Mouse (Mus musculus): ENCODE data around the gene Mtcl1. TPM values are rescaled to one million over a fixed set of nuclear protein-coding genes. Genes with fewer than 3 reads are reported as not detected.
A peak's percentile ranks its signal among the peaks of the same experiment; 100 is the strongest.

The Mtcl1 gene
- total RNA-seq, 2 experiments from 2014 or later: 7.6 to 9.2 TPM

DNA sequence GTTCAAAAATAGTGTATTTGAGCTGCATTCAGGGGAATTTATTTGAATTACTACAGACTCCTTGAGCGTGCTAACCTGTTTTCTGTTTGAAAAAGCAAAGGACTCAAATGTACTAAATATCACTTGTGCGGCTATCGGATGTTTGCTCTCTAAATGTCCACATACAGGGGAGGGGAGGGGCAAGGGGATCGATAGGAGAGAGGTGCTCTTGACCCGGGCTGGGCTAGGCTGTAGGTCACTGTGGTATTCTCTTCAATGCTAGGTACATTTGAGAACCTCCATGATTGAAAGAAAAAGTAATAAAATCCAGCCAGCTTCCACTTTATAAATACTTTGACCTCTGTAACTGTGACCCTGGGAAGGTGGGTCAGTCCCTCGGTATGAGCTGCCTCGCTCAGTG lies 33.1 kb downstream of the Mtcl1 start:
- intact Hi-C loops (cut with DNase I; ENCODE audit: low total_unique reads): no loop called here
- DNase-seq: no peak

DNA sequence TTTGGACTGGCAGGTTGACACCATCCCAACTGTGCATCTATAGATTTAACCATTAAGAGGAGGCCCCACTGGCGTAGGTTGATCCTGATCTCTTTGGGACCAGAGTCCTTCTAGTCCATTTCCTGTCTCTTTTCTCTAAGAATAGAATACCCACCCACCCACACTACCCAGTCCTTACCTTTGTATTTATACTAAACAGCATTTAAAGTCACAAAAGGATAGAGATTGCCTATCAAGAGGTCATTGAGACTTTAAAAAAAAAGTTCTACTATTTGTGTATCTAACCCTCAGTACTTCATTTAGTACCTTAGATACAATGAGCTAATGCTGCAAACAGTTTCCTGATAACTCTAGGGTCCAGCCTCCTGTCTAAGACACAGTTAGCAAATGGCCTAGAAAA lies 35.2 kb downstream of the Mtcl1 start:
- intact Hi-C loops (cut with DNase I; ENCODE audit: low total_unique reads): no loop called here
- no peak for DNase-seq

DNA sequence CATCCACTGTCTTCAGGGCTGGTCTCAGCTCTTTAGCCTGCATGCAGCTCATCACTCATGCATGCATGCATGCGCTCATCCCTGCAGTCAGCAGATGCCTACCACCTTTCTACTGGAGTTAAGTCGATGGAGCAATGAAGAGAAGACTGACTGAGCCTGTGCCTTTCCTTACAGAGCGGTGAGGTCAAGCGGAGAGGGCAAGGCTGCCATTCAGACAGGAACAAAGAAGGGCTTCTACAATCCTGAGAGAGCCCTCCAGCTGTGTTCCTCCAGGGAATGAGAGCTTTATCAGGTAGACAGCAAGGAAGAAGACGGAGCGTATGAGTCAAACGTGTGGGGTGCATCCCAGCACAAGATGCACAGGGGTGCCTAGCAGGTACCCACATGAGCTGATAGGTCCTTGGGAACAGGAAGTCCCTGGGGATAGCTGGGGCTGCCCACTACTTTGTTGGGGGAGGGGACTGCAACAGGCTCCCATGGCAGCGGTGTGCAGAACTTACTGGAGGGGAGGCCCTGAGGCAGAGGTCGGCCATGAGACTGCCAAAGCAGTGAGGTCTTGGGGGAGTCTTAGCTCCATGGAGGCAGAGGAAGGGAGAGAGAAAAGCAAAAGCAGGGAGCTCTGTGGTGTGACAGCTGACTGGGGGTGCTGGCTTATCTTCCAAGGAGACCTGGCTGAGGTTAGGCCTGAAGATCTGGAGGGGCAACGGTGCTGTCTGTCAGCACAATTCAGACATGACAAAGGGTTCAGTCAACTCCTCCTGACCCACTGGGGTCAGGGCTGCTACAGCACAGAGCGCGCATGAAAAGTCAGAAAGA lies 37.2 kb downstream of the Mtcl1 start:
- intact Hi-C loops (cut with DNase I; ENCODE audit: low total_unique reads): no loop called here
- DNase-seq: no peak

DNA sequence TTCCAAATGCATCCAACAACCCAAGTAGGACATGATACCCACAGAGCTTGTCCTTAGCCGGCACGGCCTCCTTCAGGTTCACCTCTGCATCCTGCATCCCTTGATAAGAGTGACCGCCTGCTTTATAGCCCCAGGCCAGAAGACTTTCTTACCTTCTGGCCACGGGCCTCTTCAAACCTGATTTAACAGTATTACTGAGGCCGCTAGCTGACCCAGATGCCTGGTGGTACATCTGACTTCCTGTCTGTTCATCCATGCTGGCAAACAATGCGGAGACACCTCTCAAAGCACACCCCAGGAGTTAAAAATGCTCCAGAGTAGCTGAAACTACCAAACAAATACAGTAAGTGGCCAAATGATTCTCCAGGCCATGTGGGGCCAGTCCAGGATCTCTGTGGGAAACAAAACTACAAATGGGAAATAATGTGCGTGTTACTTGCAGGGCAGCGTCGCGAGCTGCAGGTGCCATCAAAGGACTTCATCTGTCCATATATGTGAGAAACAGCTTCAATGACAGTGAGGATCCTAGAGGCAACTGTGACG lies 38.6 kb downstream of the Mtcl1 start:
- intact Hi-C loops (cut with DNase I; ENCODE audit: low total_unique reads): no loop called here
- DNase-seq: no peak

DNA sequence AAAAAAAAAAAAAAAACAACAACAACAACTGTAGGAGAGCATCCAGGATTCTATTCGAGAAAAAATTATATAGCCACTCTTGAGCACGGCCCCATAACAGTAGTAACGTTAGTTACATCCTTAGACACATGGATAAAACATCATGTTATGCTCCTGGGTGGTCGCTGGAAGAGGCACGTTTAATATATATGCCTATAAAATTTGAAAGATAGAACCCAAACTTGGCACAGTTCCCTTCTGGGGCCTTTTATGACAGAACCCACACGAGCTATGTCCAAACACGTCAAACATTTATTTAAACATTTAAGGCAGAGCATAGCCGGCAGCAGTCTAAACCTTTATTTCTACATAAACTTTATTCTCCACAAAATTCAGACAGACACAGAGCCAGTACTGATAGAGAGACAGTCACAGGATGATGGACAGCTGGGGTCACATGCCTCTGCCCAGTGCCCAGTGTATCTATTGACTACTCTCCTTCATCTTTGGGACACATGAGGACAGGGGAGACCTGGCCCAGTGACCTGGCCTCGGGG lies 40.4 kb downstream of the Mtcl1 start:
- DNase-seq: no peak
- intact Hi-C loops (cut with DNase I; ENCODE audit: low total_unique reads): no loop called here

DNA sequence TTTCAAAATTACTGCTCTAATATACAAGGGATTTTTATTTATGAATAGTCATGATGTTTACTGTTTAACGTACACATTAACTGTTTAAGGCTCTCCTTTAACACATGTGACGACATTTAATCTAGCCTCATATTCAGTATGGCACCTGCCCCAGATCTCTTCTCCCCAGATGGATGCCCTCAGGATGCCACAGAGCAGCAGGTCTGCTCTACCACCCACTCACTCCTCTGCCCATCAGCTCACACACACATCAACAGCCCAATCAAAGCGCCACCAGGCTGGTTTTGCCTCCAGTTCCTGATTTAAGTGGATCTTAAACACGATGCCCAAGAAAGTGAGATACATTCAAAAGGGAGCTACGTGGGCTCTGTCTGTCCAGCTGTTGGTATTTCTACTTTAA lies 41.1 kb downstream of the Mtcl1 start:
- DNase-seq: no peak
- intact Hi-C loops (cut with DNase I; ENCODE audit: low total_unique reads): no loop called here

DNA sequence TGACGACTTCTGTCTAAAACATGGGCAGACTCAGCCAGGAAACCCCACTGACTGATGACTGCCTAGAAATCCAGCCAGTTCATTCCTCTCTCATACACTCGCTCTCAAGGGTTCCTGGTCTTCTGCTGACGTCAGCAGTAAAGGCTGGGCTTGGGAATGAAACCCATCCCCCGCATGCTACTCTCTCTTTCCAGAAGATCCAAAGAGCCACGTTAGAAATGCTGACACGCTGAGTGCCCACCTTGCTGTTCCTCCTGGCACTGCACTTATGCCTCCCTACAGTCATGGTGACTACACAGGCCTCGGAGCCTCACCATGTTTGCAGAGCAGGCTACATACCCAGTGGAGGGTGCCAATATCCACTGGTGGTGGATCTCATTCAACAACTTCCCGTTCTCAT lies 41.7 kb downstream of the Mtcl1 start:
- DNase-seq: no peak
- intact Hi-C loops (cut with DNase I; ENCODE audit: low total_unique reads): no loop called here

DNA sequence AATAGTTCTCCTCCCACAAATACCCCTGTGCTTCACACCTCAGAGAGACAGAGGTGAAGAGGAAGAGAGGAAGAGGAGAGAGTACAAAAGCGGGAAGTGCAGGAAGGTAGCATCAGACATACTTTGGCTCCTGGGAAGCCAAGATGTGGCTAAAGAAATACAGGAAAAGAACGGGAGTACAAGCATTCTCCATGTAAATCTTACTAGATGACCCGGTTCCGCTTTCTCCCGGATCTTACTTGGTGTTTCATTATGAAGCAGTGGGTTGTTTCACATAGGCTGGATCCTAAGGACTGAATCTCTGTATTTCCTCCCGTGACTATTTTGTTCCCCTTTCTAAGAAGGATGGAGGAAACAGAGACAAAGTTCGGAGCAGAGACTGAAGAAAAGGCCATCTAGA lies 43.9 kb downstream of the Mtcl1 start:
- intact Hi-C loops (cut with DNase I; ENCODE audit: low total_unique reads): no loop called here
- DNase-seq: no peak

DNA sequence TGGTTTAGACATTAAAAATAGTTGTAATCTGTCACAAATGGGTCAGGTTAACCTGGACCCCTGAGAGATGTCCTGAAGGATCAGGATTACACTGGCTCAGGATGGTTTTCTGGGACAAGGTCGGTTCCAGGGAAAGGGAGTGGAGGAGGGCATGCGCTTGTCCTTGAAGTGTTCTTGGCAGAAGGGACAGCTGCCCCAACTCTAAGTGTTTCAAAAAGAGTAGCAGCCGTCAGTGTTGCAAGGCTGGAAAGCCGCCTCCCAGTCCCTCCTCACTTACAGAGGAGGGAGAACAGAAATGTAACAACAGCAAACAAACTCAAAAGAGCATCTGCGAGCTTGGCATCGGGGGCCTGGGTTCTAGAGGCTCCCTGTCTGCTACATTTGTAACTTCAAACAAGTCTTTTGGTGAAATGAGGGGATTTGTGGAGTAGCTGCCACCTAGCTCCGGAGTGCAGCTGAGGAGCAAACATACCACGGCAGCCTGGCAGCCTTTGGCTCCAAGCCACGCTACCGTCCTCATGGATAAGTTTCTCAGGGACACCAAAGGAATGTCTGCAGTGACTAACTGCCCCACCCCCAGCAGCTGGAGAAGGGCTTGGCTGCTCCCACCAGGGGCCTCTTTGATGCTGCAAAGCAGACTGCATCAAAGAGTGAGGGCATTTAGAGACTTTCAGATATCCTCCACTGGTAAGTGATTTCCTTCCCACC lies 44.5 kb downstream of the Mtcl1 start:
- DNase-seq: peak; percentile 46
- intact Hi-C loops (cut with DNase I; ENCODE audit: low total_unique reads): no loop called here

DNA sequence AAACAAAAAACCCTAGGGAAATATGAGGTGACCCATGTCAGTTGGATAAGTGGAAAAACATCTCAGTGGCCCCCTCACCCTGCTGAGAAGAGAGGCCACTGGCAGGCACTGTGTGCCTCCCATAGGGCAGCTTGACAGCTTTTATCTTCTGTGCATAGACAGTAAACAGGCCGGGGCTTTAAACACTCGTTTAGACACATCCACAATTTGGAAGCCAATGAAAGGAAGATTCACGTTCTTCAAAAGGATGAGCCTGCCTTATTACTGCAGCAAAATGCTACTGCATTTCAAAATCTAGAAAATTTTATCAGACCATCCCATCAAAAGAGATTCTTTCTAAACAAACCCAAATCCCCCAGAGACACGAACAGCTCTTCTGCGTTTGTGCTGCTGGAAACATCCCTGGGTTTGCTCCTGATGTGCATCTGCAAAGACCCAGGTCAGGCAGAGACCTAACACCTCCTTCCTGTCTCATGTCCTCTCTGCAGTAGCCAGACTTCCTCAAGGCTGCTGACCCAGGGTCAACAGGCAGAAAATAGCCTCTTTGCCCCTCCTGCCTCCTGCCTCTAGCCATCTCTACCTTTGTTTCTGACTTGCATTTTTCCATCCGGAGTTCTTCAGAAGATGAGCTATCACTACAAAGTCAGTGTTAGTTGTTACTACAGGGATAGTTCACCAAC lies 46.6 kb downstream of the Mtcl1 start:
- intact Hi-C loops (cut with DNase I; ENCODE audit: low total_unique reads): no loop called here
- no peak for DNase-seq

DNA sequence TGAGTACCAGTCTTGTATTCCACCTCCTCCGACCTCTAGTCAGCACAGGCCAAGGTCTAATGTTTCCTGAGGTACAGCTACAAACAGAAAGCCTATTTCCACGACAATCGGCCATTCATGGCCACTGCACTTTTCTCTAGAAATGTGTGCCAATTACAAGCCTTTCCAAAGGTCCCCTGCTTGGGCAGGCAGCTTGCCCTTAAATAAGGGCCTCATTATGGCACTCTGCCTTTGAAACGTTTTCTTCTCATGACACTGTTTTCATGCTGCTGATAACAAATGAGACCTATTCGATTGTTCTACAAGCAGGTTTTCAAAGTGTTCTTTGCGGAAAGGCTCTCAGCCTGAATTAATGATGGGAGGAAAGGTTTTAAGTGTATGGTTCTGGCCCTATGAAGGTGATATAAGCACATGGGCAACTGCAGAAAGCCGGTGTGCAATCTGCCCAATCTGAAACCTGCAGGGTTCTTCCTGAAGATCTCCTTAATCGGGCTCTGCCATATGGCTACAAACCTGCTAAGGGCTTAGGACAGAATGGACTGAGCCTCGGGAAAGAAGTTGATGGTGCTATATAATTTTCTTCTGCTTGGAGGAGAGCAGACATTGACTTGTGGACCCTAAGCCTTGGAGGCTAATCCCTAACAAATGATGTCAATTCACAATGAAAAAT lies 47.8 kb downstream of the Mtcl1 start:
- intact Hi-C loops (cut with DNase I; ENCODE audit: low total_unique reads): no loop called here

DNA sequence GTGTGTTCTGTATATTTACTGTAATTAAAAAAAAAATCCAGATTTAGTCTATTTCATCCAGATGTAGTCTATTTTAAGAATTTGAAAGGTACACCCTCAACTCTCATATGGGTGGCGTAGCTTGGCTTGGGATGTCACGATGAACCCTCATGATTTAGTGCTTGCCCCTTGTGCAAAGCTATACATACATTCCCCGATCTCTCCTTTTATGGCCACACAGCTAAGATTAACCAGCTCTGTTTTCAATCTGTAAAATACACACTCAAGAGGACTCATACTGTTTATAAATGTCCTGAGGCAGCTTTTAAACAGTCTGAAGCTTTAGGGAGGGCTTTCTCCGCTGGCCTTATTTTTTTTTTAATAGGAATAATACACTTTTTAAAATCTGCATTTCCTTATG lies 49.8 kb downstream of the Mtcl1 start:
- intact Hi-C loops (cut with DNase I; ENCODE audit: low total_unique reads): no loop called here
- no peak for DNase-seq

More for the DNA sequence above, 47.8 kb downstream of the Mtcl1 start:
- no peak for DNase-seq

DNA sequence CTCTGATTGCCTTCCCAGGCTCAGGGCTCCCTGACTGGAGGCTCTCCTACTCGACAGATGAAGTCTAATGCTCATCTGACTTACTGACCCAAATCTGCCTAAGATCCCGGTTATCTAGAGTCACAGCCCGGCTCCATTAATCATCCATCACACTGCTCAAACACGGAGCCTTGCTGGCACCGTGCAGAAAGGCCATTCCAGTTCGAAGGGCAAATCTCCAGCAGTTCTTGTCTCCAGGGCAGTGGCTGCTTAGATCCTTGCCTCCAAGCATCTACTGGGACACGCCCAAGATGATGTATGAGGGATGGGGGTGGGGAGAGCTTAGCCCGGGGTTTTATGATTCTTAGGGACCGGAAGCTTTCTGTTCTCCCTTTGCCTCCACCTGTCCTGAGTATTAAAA lies 55.0 kb downstream of the Mtcl1 start:
- peak; percentile 54 for DNase-seq

DNA sequence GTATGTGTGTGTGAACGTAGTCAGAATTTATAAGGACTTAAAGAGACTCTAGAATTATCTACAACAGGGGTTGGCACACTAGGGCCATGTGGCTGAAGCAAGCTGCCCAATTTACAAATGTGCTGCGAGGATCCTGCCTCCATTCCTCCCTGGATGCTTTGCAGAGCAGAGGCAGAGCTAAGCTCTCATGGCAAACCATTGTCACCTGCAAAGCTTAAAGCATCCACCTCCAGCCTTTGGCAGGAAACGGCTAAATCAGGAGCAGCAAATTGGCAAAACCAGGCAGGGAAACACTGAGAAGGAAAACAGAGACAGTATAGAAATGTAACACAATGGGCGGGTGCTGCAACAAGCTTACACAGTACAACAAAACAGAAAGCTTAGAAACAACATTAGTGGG lies 61.2 kb downstream of the Mtcl1 start:
- intact Hi-C loops (cut with DNase I; ENCODE audit: low total_unique reads): no loop called here
- no peak for DNase-seq

More for the DNA sequence above, 55.0 kb downstream of the Mtcl1 start:
- intact Hi-C loops (cut with DNase I; ENCODE audit: low total_unique reads): no loop called here

DNA sequence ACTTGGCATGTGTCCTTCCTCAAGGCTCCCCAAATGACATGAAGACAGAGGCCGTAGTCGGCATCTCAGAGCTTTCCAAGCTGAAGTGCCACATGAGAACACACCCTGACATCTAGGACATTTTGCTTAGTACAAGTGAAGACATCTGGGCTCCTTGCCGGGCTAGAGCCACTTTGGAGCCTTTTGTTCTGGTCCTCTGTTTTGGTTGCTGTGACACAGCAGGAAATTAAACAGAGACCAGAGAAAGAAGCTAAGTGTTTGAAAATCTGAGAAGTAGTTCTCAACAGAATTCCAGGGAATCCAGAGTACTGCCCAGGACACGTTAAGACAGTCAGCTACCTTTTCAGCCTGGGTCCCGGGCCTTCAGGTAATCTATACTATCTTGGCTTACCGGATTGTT lies 68.2 kb downstream of the Mtcl1 start:
- no peak for DNase-seq
- intact Hi-C loops (cut with DNase I; ENCODE audit: low total_unique reads): no loop called here

DNA sequence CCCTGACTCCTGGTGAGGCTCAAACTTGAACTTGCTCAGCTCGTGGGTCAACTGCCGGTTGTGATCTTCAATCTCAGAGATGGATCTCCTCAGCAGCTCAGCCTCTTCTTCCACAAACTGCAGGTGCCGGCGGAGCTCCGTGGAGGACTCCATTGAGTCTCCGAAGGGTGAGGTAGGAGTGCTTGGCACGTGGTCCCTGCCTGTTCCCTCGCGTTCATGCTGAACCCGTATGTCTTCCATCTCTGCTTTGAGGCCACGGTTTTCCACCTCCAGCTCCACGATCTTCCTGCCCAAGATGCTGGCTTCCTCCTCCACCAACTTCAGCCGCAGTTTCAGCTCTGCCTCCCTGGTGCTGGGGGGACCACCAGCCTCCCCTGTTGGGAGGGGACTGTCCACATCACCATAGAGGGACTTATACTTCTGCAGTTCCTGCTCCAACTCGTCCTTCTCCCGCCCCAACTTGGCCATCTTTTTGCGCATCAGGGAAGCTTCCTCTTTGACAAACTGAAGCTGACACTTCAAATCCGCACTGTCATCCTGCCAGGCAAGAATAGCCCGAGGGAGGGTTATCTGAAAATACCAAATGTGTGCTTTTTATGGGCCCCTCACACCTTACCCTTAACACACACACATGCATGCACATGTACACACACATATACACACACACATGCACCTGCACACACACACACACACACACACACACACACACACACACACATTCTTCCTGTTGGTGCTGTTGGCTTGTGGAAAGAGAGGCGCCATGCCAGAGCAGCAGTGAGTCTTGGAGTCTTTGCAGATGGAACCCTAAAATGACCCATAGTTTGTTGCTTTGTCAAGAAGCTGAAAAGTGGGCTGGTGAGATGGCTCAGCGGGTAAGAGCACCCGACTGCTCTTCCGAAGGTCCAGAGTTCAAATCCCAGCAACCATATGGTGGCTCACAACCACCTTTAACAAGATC lies 69.4 kb downstream of the Mtcl1 start:
- no peak for DNase-seq
- intact Hi-C loops (cut with DNase I; ENCODE audit: low total_unique reads): no loop called here

DNA sequence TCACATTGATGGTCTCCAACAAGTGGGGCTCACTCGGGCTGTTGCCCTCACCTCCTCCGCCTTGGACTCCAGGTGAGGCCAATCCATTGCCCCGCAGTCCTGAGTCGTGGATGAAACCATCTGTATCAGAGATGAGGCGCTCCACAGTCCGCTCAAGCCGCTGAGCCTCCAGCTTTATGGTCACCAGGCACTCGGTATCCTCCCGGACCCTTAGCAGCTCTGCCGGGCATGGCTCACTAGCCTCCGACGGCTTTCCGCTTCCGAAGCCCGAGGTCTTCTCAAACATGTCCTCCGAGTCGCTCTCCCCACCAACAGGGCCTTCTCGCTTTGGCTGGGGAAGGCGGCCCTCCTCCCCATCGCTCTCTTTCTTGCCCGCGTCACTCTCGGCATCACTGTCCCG lies 70.2 kb downstream of the Mtcl1 start:
- DNase-seq: no peak
- intact Hi-C loops (cut with DNase I; ENCODE audit: low total_unique reads): no loop called here

DNA sequence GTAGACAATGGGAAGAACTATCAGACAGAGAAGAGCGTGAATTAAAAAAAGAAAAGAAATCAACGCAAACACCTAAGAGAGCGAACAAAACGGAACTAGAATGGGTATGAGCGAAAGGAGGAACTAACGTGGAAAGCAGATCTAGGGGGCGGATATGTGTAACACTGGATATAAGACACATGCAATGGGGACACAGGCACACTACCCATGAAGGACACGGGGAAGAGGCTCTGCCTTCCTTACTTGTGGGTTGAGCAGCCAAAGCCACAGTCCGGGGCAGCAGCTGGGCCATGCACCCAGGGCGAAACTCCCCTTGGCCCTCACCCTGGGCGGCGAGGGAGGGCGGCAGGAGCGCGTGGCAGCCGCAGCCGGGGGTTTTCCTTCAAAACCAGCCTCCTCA lies 71.4 kb downstream of the Mtcl1 start:
- DNase-seq: no peak
- intact Hi-C loops (cut with DNase I; ENCODE audit: low total_unique reads): no loop called here

Data from gastrocnemius, postnatal 14 days (tissue).